Mouse (Mus musculus): ENCODE data around the gene Kmo.

DNA sequence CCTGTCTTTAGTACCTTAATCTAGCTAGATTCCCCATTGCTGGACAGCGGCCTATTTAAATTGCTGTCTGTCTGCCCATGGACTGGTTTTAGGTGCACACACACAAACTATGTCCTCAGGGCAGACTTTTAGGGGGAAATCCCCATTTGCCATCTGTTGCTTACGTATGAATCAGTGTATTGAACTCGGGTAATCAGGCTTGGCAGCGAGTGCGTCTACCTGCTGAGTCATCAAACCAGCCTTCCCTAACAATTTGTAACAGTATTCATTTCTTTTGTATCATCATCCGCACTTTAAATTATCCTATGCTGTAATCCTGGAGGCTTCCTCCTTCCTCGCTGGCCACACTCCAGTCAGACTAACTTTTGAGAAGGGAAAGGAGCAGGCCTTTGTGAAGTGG is 49.9 kb downstream of the Kmo start:
- no peak for TF ChIP-seq EP300 (IDR thresholded peaks at IDR 0.05; ENCODE audit: insufficient read depth, low read depth, low read length)
- no peak for TF ChIP-seq POLR2A (IDR thresholded peaks at IDR 0.05; ENCODE audit: insufficient read depth, low read depth, low read length)
- no peak for TF ChIP-seq CTCF (IDR thresholded peaks at IDR 0.05)
